Mouse (Mus musculus) midbrain, embryonic 16.5 days (tissue): ENCODE results near the gene Gm9964. TPM values are rescaled to one million over a fixed set of nuclear protein-coding genes. Genes with fewer than 3 reads are reported as not detected.
"Not testable (repeated sequence)": the region's sequence is repeated elsewhere in the genome, so short reads cannot be mapped to it uniquely, and the experiment has no call there.

Experiments used
- ATAC-seq: fragments of 200-750 bp; cut with Nextera tagmentation; 2 replicates; pipeline ENCODE4 v1.8.0; 2017; ENCODE audit warnings: moderate TSS enrichment
- H3K27ac ChIP-seq: fragments of 300-500 bp; sonication (generic); 2 replicates; pipeline ENCODE4 v1.5.1; 2014; ENCODE audit warnings: mild to moderate bottlenecking, low read length, mixed read lengths
- H3K27me3 ChIP-seq: fragments of 300-500 bp; sonication (generic); 2 replicates; pipeline ENCODE4 v1.6.1; 2014; ENCODE audit warnings: low read depth, low read length, mixed read lengths; ENCODE audit not compliant: control insufficient read depth, insufficient read depth
- H3K36me3 ChIP-seq: fragments of 300-500 bp; sonication (generic); 2 replicates; pipeline ENCODE4 v1.6.1; 2014; ENCODE audit warnings: mild to moderate bottlenecking, low read length, moderate library complexity, mixed read lengths; ENCODE audit not compliant: control insufficient read depth, insufficient read depth
- H3K4me1 ChIP-seq: fragments of 300-500 bp; sonication (generic); 2 replicates; pipeline ENCODE4 v1.6.1; 2014; ENCODE audit warnings: mild to moderate bottlenecking, low read length, mixed read lengths; ENCODE audit not compliant: control insufficient read depth, insufficient read depth
- H3K4me2 ChIP-seq: fragments of 300-500 bp; sonication (generic); 2 replicates; pipeline ENCODE4 v1.6.1; 2014; ENCODE audit warnings: mild to moderate bottlenecking, low read length, mixed read lengths
- H3K4me3 ChIP-seq: fragments of 300-500 bp; sonication (generic); 2 replicates; pipeline ENCODE4 v1.5.1; 2014; ENCODE audit warnings: low read depth, mild to moderate bottlenecking, low read length, moderate library complexity, mixed read lengths
- H3K9ac ChIP-seq: fragments of 300-500 bp; sonication (generic); 2 replicates; pipeline ENCODE4 v1.6.1; 2014; ENCODE audit warnings: low read depth, low read length, mixed read lengths
- H3K9me3 ChIP-seq: fragments of 300-500 bp; sonication (generic); replicated peaks from 2 replicates; pipeline ENCODE4 v1.6.1; 2014; ENCODE audit warnings: mild to moderate bottlenecking, low read length, mixed read lengths; ENCODE audit not compliant: control insufficient read depth, poor library complexity, severe bottlenecking
- WGBS: fragments of 180-500 bp; shearing (Covaris S2); extraction: QIAGEN DNeasy Blood & Tissue Kit; methylation state at CpG from one replicate; pipeline ENCODE4 v1.1.7; 2014; 5-methylcytosine and 5-hydroxymethylcytosine counted together
- polyA plus RNA-seq: library from polyadenylated mRNA; unstranded; fragments of >200 nt; fragmentation: Nextera tagmentation; extraction: Ambion mirVana; gene quantifications from 2 replicates; pipeline ENCODE4 v1.2.1, GENCODE M21; 2015

The Gm9964 gene
- polyA plus RNA-seq, 1 experiment from 2014 or later, result not detected

DNA sequence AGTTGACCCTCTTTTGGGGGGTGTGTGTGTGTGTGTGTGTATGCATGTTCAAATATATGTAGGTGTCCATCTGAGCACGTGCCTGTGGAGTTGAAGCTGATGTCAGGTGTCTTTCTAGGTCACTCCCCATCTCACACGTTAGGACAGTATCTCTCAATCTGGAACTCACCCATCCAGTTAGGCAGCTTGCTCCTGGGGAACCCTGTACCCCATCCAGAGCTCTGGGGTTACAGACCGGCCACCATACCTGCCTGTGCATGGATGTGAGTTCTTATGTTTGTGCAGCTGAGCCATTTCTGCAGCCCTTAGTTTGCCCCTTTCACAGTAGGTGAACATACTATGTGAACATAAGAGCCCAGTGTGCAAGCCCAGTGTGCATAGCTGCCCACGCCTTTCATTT is 23.7 kb downstream of the Gm9964 start:
- no peak overlapping the region for H3K9ac ChIP-seq
- H3K4me1 ChIP-seq, result no peaks in the 10 kb centered on the region
- 78% methylated on average over 4 of the region's 4 CpGs for WGBS
- no peaks in the 10 kb centered on the region for H3K27me3 ChIP-seq
- H3K27ac ChIP-seq, result no peak overlapping the region
- no peak overlapping the region for H3K4me2 ChIP-seq
- H3K9me3 ChIP-seq, result no peaks in the 10 kb centered on the region
- no peaks in the 10 kb centered on the region for H3K36me3 ChIP-seq
- H3K4me3 ChIP-seq, result no peak overlapping the region
- no peak for ATAC-seq

GRCm38 (mm10) chr11:79267171-79267570 is 29.5 kb downstream of the Gm9964 start:
- 31% methylated on average over 1 of the region's 1 CpGs for WGBS
- no peak overlapping the region for H3K4me2 ChIP-seq
- no peak overlapping the region for H3K9ac ChIP-seq
- H3K27me3 ChIP-seq, result no peaks in the 10 kb centered on the region
- no peaks in the 10 kb centered on the region for H3K36me3 ChIP-seq
- ATAC-seq, result no peak
- no peak overlapping the region for H3K27ac ChIP-seq
- no peak overlapping the region for H3K4me3 ChIP-seq
- no peaks in the 10 kb centered on the region for H3K9me3 ChIP-seq
- no peaks in the 10 kb centered on the region for H3K4me1 ChIP-seq

- Histone ChIP-seq H3K9me3 (no peaks in the 10 kb centered on the region), H3K36me3 (no peaks in the 10 kb centered on the region), H3K4me3 (no peak overlapping the region), H3K4me1 (no peaks in the 10 kb centered on the region), H3K27me3 (no peaks in the 10 kb centered on the region), H3K27ac (no peak overlapping the region), H3K9ac (no peak overlapping the region), H3K4me2 (no peak overlapping the region)
- 67% methylated on average over 3 of the region's 3 CpGs for WGBS
- no peak for ATAC-seq
These were observed 32.3 kb downstream of the Gm9964 start for GRCm38 (mm10) chr11:79264376-79264775.

DNA sequence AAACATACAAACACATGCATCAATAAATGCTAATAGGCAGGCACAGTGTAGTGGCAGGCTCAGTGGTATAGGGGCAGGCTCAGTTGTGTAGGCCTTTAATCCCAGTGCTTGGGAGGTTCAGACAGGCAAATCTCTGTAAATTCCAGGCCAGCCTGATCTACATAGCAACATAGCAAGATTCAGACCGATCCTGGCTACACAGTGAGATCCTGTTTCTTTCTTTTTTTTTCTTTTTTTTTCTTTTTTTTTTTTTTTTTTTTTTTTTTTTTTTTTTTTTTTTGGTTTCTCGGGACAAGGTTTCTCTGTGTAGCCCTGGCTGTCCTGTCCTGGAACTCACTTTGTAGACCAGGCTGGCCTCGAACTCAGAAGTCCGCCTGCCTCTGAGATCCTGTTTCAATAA is 36.6 kb downstream of the Gm9964 start:
- H3K9me3 ChIP-seq, H3K27ac ChIP-seq, H3K4me3 ChIP-seq, ATAC-seq, H3K27me3 ChIP-seq, H3K4me2 ChIP-seq, H3K4me1 ChIP-seq, H3K36me3 ChIP-seq, H3K9ac ChIP-seq: not testable (repeated sequence)
- 90% methylated on average over 4 of the region's 4 CpGs for WGBS

GRCm38 (mm10) chr11:79258738-79259137 is 38.0 kb downstream of the Gm9964 start:
- WGBS, result 83% methylated on average over 6 of the region's 6 CpGs
- Histone ChIP-seq H3K4me1 (0 out of 2 replicates have a peak, but pooled peaks cover 2% of the 10 kb centered on the region), H3K9me3 (no peaks in the 10 kb centered on the region), H3K9ac (no peak overlapping the region), H3K27me3 (no peaks in the 10 kb centered on the region), H3K4me3 (no peak overlapping the region), H3K27ac (no peak overlapping the region), H3K36me3 (no peaks in the 10 kb centered on the region), H3K4me2 (no peak overlapping the region)
- no peak for ATAC-seq

DNA sequence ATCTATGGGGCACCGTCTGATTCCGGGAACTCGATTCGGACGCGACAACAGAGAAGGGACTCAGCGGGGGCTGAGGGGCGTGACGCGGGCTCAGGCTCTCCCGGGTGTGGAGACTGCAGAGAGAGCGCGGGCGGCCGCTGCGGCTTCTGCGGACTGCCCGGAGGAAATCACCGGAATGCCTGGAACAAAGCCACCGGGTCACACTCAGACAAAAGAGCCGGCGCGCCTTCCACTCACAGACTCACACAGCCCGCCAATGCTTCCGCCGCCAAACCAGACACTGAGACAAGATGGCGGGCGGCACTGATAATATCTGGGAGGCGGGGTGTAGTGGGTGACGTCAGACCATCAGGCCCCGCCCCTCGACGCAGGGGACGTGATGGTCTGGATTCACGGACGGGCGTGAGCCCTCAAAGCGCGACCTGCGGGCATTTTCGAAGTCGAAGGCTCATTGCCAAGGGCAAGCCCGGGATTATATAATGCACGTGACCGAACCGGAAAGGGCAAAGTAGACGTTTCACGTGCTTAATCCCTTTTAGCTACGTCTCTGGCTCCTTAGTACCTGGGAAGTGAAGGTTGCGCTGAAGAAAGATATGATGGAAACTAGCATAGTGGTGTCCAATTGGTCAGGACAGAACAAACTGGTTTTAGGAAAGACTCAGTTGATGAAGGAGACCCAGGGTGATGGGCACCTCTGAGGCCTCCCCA is 42.2 kb downstream of the Gm9964 start, which contains the start of gene Wsb1:
Gene Wsb1 (minus strand): TSS at position 281 of the 708 bp plus-strand sequence.
- Histone ChIP-seq H3K9me3 (no peaks in the 10 kb centered on the region), H3K27ac (peak within 1 kb of the TSS; percentile 90), H3K4me1 (peaks cover 25% of the 10 kb centered on the region), H3K4me2 (peak within 1 kb of the TSS; percentile 85), H3K9ac (peak within 1 kb of the TSS; percentile 96), H3K36me3 (0 out of 2 replicates have a peak, but pooled peaks cover 4% of the 10 kb centered on the region), H3K27me3 (no peaks in the 10 kb centered on the region), H3K4me3 (peak within 1 kb of the TSS; percentile 55)
- WGBS, result 1% methylated on average over 50 of the region's 50 CpGs
- ATAC-seq, result peak; percentile 93

GRCm38 (mm10) chr11:79253542-79254390 is 42.9 kb downstream of the Gm9964 start:
- Histone ChIP-seq H3K4me1 (peaks cover 25% of the 10 kb centered on the region), H3K27ac (peak overlapping the region; percentile 90), H3K36me3 (0 out of 2 replicates have a peak, but pooled peaks cover 4% of the 10 kb centered on the region), H3K4me3 (peak overlapping the region; percentile 55), H3K9ac (peak overlapping the region; percentile 96), H3K4me2 (peak overlapping the region; percentile 85), H3K27me3 (no peaks in the 10 kb centered on the region), H3K9me3 (no peaks in the 10 kb centered on the region)
- WGBS, result under 1% methylated on average over 49 of the region's 49 CpGs
- ATAC-seq, result peak; percentile 67

GRCm38 (mm10) chr11:79252881-79253541 is 43.7 kb downstream of the Gm9964 start:
- H3K4me1 ChIP-seq, result peaks cover 25% of the 10 kb centered on the region
- peak overlapping the region; percentile 55 for H3K4me3 ChIP-seq
- peak overlapping the region; percentile 96 for H3K9ac ChIP-seq
- ATAC-seq, result no peak
- no peaks in the 10 kb centered on the region for H3K9me3 ChIP-seq
- no peaks in the 10 kb centered on the region for H3K27me3 ChIP-seq
- H3K27ac ChIP-seq, result no peak overlapping the region
- peak overlapping the region; percentile 85 for H3K4me2 ChIP-seq
- H3K36me3 ChIP-seq, result 0 out of 2 replicates have a peak, but pooled peaks cover 4% of the 10 kb centered on the region
- 16% methylated on average over 6 of the region's 6 CpGs for WGBS
